Mouse (Mus musculus) heart, embryonic 14.5 days (tissue): ENCODE measurements at regions not wholly inside any gene's neighbourhood (a gene's known extent, or its start where the extent isn't known, plus 50 kb on each side); places are given as distances from the start of the nearest gene placed in this dataset.
"Not testable (repeated sequence)": the region's sequence is repeated elsewhere in the genome, so short reads cannot be mapped to it uniquely, and the experiment has no call there.

Experiments used
- ATAC-seq: fragments of 200-750 bp; cut with Nextera tagmentation; 2 replicates; pipeline ENCODE4 v1.8.0; 2017; ENCODE audit warnings: low read depth, moderate TSS enrichment; ENCODE audit not compliant: insufficient number of reproducible peaks, insufficient read depth, low FRiP score
- H3K27ac ChIP-seq, 2 experiments: fragments of 200-500 bp in 1 of 2; fragments of 300-500 bp in 1 of 2; sonication (generic) in 1 of 2; replicated peaks in 1 of 2; 2 replicates each; pipeline ENCODE4 v1.5.1; 2012 to 2014; ENCODE audit warnings: low read depth in 2 of 2, low read length in 2 of 2, control low read depth in 1 of 2, mild to moderate bottlenecking in 1 of 2, mixed read lengths in 1 of 2; ENCODE audit not compliant: control insufficient read depth in 1 of 2, insufficient read depth in 1 of 2
- H3K27me3 ChIP-seq: fragments of 300-500 bp; sonication (generic); 2 replicates; pipeline ENCODE4 v1.6.1; 2014; ENCODE audit warnings: mild to moderate bottlenecking, low read length, control low read depth; ENCODE audit not compliant: control insufficient read depth, insufficient read depth
- H3K36me3 ChIP-seq: fragments of 300-500 bp; sonication (generic); 2 replicates; pipeline ENCODE4 v1.6.1; 2014; ENCODE audit warnings: mild to moderate bottlenecking, control low read depth, low read length, mixed read lengths; ENCODE audit not compliant: control insufficient read depth, insufficient read depth
- H3K4me1 ChIP-seq, 2 experiments: fragments of 200-500 bp in 1 of 2; fragments of 300-500 bp in 1 of 2; sonication (generic) in 1 of 2; 2 replicates each; pipeline ENCODE4 v1.6.1; 2012 to 2014; ENCODE audit warnings: low read length in 2 of 2, control low read depth in 1 of 2, mixed read lengths in 1 of 2; ENCODE audit not compliant: control insufficient read depth in 2 of 2, insufficient read depth in 2 of 2
- H3K4me2 ChIP-seq: fragments of 300-500 bp; sonication (generic); 2 replicates; pipeline ENCODE4 v1.6.1; 2014; ENCODE audit warnings: mild to moderate bottlenecking, low read length
- H3K4me3 ChIP-seq, 2 experiments: fragments of 200-500 bp in 1 of 2; fragments of 300-500 bp in 1 of 2; sonication (generic) in 1 of 2; 2 replicates each; pipeline ENCODE4 v1.5.1; 2012 to 2014; ENCODE audit warnings: low read length in 2 of 2, mild to moderate bottlenecking in 2 of 2, control low read depth in 1 of 2, low read depth in 1 of 2, moderate library complexity in 1 of 2; ENCODE audit not compliant: control insufficient read depth in 1 of 2, insufficient read depth in 1 of 2
- H3K9ac ChIP-seq: fragments of 300-500 bp; sonication (generic); 2 replicates; pipeline ENCODE4 v1.6.1; 2014; ENCODE audit warnings: mild to moderate bottlenecking, low read length
- H3K9me3 ChIP-seq: fragments of 300-500 bp; sonication (generic); 2 replicates; pipeline ENCODE4 v1.6.1; 2016; ENCODE audit warnings: low read length, control low read depth; ENCODE audit not compliant: control insufficient read depth
- WGBS: fragments of 180-500 bp; shearing (Covaris S2); extraction: QIAGEN DNeasy Blood & Tissue Kit; methylation state at CpG from one replicate; pipeline ENCODE4 v1.1.7; 2014; 5-methylcytosine and 5-hydroxymethylcytosine counted together

DNA sequence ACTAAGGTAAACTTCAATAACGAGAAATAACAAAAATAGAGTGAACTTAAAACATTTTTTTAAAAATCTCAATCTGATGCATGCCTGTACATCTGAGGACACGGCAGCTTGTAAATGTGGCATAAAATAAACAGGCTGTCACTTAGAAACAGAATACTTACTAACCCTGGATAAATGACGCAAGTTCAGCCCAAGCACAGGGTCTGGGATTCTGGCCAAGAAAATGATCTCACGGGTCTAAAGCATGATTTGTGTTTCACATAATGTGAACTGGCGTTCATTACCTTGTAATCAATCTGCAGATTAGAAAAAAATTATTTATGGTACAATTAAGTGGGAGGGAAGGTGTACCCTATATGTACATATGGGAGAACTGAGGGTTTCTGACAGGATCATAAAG, 512.1 kb upstream of the Vrk2 start:
- Histone ChIP-seq H3K27ac (no peak overlapping the region), H3K9me3 (no peaks in the 10 kb centered on the region), H3K27me3 (no peaks in the 10 kb centered on the region), H3K4me2 (no peak overlapping the region), H3K36me3 (no peaks in the 10 kb centered on the region), H3K9ac (no peak overlapping the region), H3K4me3 (no peak overlapping the region), H3K4me1 (no peaks in the 10 kb centered on the region)
- WGBS: 55% methylated on average over 5 of the region's 5 CpGs
- no peak for ATAC-seq

DNA sequence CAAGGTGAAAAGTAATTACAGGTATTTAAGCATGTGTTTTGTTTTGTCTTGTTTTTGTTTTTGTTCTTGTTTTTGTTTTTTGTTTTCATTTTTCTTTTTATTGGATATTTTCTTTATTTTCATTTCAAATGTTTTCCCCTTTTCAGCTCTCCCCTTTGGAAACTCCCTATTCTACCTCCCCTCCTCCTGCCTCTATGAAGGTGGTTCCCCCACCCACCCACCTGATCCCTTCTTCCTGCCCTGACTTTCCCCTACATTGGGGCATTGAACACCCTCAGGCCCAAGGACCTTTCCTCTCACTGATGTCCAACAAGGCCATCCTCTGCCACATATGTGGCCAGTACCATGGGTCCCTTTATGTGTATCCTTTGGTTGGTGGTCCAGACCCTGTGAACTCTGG, 509.1 kb upstream of the Vrk2 start:
- ATAC-seq: no peak
- no peaks in the 10 kb centered on the region for H3K36me3 ChIP-seq
- no peak overlapping the region for H3K27ac ChIP-seq
- no peak overlapping the region for H3K9ac ChIP-seq
- H3K4me1 ChIP-seq: no peaks in the 10 kb centered on the region
- no peaks in the 10 kb centered on the region for H3K27me3 ChIP-seq
- no peak overlapping the region for H3K4me2 ChIP-seq
- H3K4me3 ChIP-seq: no peak overlapping the region
- H3K9me3 ChIP-seq: no peaks in the 10 kb centered on the region

GRCm38 (mm10) chr11:27102045-27102444, 508.2 kb upstream of the Vrk2 start:
- WGBS: 92% methylated on average over 2 of the region's 2 CpGs
- Histone ChIP-seq H3K4me2 (no peak overlapping the region), H3K9me3 (no peaks in the 10 kb centered on the region), H3K36me3 (no peaks in the 10 kb centered on the region), H3K27ac (no peak overlapping the region), H3K27me3 (no peaks in the 10 kb centered on the region), H3K9ac (no peak overlapping the region), H3K4me1 (no peaks in the 10 kb centered on the region), H3K4me3 (no peak overlapping the region)
- no peak for ATAC-seq

DNA sequence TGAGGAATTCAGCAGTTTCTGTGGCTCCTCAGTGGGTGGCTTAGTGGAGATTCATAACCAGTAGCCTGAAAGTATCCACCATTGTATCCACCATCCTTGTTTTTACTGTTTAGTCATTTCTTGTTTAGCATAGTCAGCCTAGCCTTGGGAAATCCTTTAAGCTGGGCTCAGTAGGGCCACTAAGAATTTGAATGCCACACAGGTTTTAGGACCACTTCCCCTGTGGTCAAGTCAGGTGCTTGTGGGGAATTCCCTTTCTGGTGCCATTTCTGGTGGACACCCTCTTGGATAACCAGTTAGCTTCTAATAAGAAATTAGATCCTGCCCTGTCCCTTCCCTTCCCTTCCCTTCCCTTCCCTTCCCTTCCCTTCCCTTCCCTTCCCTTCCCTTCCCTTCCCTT, 502.8 kb upstream of the Vrk2 start:
- Histone ChIP-seq H3K4me3 (no peak overlapping the region), H3K27ac (no peak overlapping the region), H3K9me3 (no peaks in the 10 kb centered on the region), H3K9ac (no peak overlapping the region), H3K27me3 (no peaks in the 10 kb centered on the region), H3K4me2 (no peak overlapping the region), H3K4me1 (no peaks in the 10 kb centered on the region), H3K36me3 (no peaks in the 10 kb centered on the region)
- no peak for ATAC-seq

- not testable (repeated sequence) for ATAC-seq, H3K4me2 ChIP-seq, H3K4me3 ChIP-seq, H3K4me1 ChIP-seq, H3K9ac ChIP-seq, H3K27ac ChIP-seq, H3K27me3 ChIP-seq, H3K9me3 ChIP-seq, H3K36me3 ChIP-seq
Measured at GRCm38 (mm10) chr11:27095460-27095859, 501.7 kb upstream of the Vrk2 start.

DNA sequence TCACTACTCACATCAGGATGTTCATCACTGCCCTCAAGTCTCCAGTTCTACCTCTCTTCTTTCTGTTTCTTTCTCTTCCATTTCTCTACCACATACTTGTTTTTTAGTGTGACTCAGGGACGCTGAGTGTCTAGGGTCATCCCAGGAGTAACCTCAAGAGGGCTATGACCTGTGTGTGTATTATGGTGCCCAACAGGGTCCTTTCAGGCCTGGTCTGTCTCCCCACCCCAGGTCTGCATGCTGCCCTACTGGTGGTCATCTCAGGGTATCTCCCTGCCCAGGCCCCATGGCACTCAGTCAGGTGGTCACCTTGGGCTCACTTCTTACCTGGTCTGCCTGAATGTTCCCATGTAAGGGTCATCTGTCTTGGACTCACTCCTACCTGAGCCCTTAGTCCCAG, 492.7 kb upstream of the Vrk2 start:
- ATAC-seq: no peak
- Histone ChIP-seq H3K4me3 (no peak overlapping the region), H3K27me3 (no peaks in the 10 kb centered on the region), H3K4me2 (no peak overlapping the region), H3K36me3 (no peaks in the 10 kb centered on the region), H3K9ac (no peak overlapping the region), H3K4me1 (no peaks in the 10 kb centered on the region), H3K9me3 (no peaks in the 10 kb centered on the region), H3K27ac (no peak overlapping the region)
- WGBS: 78% methylated on average over 1 of the region's 1 CpGs

GRCm38 (mm10) chr11:27081188-27081587, 487.4 kb upstream of the Vrk2 start:
- Histone ChIP-seq H3K4me3 (no peak overlapping the region), H3K4me2 (no peak overlapping the region), H3K9ac (no peak overlapping the region), H3K4me1 (no peaks in the 10 kb centered on the region), H3K9me3 (no peaks in the 10 kb centered on the region), H3K27ac (no peak overlapping the region), H3K27me3 (no peaks in the 10 kb centered on the region), H3K36me3 (no peaks in the 10 kb centered on the region)
- ATAC-seq: no peak

DNA sequence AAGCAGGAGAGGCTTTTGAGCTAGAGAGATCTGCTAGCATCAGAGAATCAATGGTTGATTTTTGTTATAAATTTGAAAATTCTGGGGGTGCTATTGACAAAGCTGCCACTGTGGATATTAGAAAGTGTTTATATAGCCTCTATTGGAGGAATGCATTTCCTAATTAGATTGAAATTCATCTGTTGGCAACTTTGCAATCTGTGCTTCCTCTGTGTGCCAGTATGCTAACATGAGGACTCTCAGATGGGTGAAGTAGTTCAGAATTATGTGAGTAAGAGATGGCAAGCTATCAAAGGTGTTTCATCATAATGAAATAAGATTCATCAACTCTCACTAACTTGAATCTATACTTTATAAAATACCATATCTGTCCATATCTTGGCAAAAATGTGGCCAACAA, 476.6 kb upstream of the Vrk2 start:
- H3K4me3 ChIP-seq: no peak overlapping the region
- no peaks in the 10 kb centered on the region for H3K27me3 ChIP-seq
- H3K4me2 ChIP-seq: no peak overlapping the region
- H3K9me3 ChIP-seq: no peaks in the 10 kb centered on the region
- H3K9ac ChIP-seq: no peak overlapping the region
- H3K27ac ChIP-seq: no peak overlapping the region
- no peak for ATAC-seq
- no peaks in the 10 kb centered on the region for H3K4me1 ChIP-seq
- H3K36me3 ChIP-seq: no peaks in the 10 kb centered on the region
